Mouse (Mus musculus): ENCODE results near the gene Bpi. TPM values are rescaled to one million over a fixed set of nuclear protein-coding genes. Genes with fewer than 3 reads are reported as not detected.

Bpi gene
- total RNA-seq (2018; cell fraction: chromatin; rRNA removed), result not detected
- total RNA-seq (2018; cell fraction: cytosol; rRNA removed), result under 1 TPM in 1 of 26 experiments, not detected in 25; 0.07 TPM
- total RNA-seq (2018; cell fraction: nucleus; rRNA removed), result not detected
- not detected in 3 replicates for polyA plus RNA-seq (2018)

- Histone ChIP-seq H3K27ac (no peak within 1 kb of the TSS), H3K4me3 (ENCODE audit: inconsistent target) (no peak within 1 kb of the TSS), H3K79me2 (ENCODE audit: inconsistent target) (no peaks in the 10 kb centered on the region), H3K36me3 (ENCODE audit: inconsistent target) (no peaks in the 10 kb centered on the region)
- WGBS (ENCODE audit: missing documents), result 2% methylated on average over 18 of the region's 18 CpGs
Observed at GRCm38 (mm10) chr2:158258005-158258418, at the start of gene Bpi. TSS of gene Bpi (plus strand) at chr2:158258094.

DNA sequence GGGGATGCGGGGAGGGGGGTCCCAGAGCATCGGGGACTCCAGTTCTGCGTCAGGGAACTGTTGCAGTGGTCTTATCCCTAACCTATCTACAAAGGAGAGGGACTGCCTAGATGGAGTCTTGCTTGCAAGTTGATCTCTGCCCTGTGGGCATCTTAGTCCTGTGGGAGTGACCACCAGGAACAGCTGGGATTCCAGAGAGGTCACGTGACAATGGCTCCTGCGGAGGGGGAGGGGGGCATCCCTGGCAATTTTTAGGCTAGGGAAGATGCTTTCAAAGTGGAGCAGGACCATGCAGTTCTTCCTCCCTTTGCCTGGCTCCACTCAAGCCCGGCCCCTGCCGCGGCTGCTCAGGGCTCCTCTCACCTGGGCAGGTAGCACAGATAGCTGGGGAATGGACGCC, 48.1 kb upstream of the Bpi start:
- WGBS (ENCODE audit: missing documents), result 45% methylated on average over 9 of the region's 9 CpGs
- Histone ChIP-seq H3K4me3 (ENCODE audit: inconsistent target) (no peak overlapping the region), H3K36me3 (ENCODE audit: inconsistent target) (no peaks in the 10 kb centered on the region), H3K27ac (no peak overlapping the region), H3K79me2 (ENCODE audit: inconsistent target) (no peaks in the 10 kb centered on the region)

DNA sequence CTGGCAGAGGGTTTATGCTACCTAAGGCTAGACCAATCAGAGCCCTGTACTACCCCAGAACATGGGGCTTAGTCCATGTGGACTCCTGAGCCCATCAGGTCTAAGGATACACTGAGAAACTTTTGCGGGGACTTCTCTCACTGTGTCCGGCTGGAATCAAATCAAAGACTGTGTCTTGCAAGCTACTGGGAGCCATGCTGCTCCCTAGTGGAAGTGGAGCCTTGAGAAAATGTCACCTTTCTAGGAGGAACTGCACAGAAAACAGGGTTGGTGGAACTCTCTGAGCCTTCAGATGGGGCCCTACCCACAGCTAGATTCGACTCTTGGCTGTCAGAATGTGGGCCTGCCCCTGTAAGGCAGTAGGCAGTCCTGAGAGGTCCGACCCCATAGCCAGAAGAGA, 47.4 kb upstream of the Bpi start:
- H3K79me2 ChIP-seq (ENCODE audit: inconsistent target), result no peaks in the 10 kb centered on the region
- H3K4me3 ChIP-seq (ENCODE audit: inconsistent target), result no peak overlapping the region
- H3K36me3 ChIP-seq (ENCODE audit: inconsistent target), result no peaks in the 10 kb centered on the region
- WGBS (ENCODE audit: missing documents), result 45% methylated on average over 4 of the region's 4 CpGs
- H3K27ac ChIP-seq, result no peak overlapping the region

DNA sequence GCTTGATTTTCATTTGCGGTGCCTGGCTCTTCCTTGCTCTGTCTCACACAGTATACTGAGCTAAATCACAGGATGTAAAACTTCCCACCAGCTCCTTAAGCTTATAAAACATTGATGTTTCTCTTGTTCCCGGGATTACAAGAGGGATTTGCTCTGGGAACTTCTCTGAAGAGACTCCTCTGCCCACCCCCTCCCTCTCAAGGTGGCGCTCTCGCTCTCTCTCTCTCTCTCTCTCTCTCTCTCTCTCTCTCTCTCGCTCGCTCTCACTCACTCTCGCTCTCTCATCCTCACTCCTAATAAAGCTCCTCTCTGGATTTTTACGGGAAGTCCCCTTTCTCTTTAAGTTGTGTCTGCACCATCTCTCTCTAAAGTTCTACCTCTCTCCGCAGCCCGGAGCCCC, 46.9 kb upstream of the Bpi start:
- no peak overlapping the region for H3K4me3 ChIP-seq (ENCODE audit: inconsistent target)
- 61% methylated on average over 9 of the region's 10 CpGs for WGBS (ENCODE audit: missing documents)
- no peaks in the 10 kb centered on the region for H3K36me3 ChIP-seq (ENCODE audit: inconsistent target)
- H3K79me2 ChIP-seq (ENCODE audit: inconsistent target), result no peaks in the 10 kb centered on the region
- no peak overlapping the region for H3K27ac ChIP-seq

GRCm38 (mm10) chr2:158211764-158212471, 46.0 kb upstream of the Bpi start:
- Histone ChIP-seq H3K4me3 (ENCODE audit: inconsistent target) (no peak overlapping the region), H3K27ac (no peak overlapping the region), H3K36me3 (ENCODE audit: inconsistent target) (no peaks in the 10 kb centered on the region), H3K79me2 (ENCODE audit: inconsistent target) (no peaks in the 10 kb centered on the region)
- 82% methylated on average over 4 of the region's 4 CpGs for WGBS (ENCODE audit: missing documents)

GRCm38 (mm10) chr2:158215283-158216117, 42.4 kb upstream of the Bpi start:
- Histone ChIP-seq H3K4me3 (ENCODE audit: inconsistent target) (no peak overlapping the region), H3K27ac (no peak overlapping the region), H3K36me3 (ENCODE audit: inconsistent target) (no peaks in the 10 kb centered on the region), H3K79me2 (ENCODE audit: inconsistent target) (no peaks in the 10 kb centered on the region)
- WGBS (ENCODE audit: missing documents), result 83% methylated on average over 9 of the region's 9 CpGs

- Histone ChIP-seq H3K27ac (no peak overlapping the region), H3K36me3 (ENCODE audit: inconsistent target) (no peaks in the 10 kb centered on the region), H3K79me2 (ENCODE audit: inconsistent target) (no peaks in the 10 kb centered on the region), H3K4me3 (ENCODE audit: inconsistent target) (no peak overlapping the region)
- WGBS (ENCODE audit: missing documents), result 94% methylated on average over 8 of the region's 8 CpGs
Observed at GRCm38 (mm10) chr2:158216510-158216909, 41.4 kb upstream of the Bpi start.

- 58% methylated on average over 2 of the region's 2 CpGs for WGBS (ENCODE audit: missing documents)
- no peaks in the 10 kb centered on the region for H3K79me2 ChIP-seq (ENCODE audit: inconsistent target)
- no peak overlapping the region for H3K4me3 ChIP-seq (ENCODE audit: inconsistent target)
- no peak overlapping the region for H3K27ac ChIP-seq
- no peaks in the 10 kb centered on the region for H3K36me3 ChIP-seq (ENCODE audit: inconsistent target)
Observed at GRCm38 (mm10) chr2:158219562-158219961, 38.3 kb upstream of the Bpi start.

DNA sequence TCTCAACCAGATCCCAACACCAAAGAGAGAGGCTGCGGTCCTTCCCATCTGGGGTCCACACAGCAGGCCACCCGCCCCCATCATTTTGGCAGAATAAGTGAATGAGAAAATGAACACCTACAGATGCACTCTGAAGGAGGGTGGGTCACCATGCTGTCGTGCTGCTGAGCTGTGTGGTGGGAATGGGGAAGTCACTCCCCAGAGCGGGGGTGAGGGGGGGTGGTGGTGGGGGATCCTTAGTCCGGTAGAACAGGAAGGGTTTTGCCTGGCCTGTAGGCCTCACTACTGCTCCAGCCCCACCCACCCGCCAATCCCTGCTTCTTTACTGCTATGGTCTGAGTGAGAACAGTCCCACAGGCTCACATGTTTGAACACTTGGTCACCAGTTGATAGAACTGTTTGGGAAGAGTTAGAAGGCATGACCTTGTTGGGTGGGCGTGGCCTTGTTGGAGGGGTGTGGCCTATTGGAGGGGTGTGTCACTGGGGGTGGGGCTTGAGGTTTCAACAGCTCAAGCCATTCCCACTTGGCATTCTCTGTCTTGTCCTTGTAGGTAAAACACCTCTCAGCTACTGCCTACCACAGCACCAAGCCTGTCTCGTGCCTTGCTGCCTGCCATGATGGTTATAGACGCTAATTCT, 36.3 kb upstream of the Bpi start:
- 59% methylated on average over 9 of the region's 9 CpGs for WGBS (ENCODE audit: missing documents)
- no peak overlapping the region for H3K27ac ChIP-seq
- no peaks in the 10 kb centered on the region for H3K36me3 ChIP-seq (ENCODE audit: inconsistent target)
- no peaks in the 10 kb centered on the region for H3K79me2 ChIP-seq (ENCODE audit: inconsistent target)
- no peak overlapping the region for H3K4me3 ChIP-seq (ENCODE audit: inconsistent target)

GRCm38 (mm10) chr2:158222664-158223063, 35.2 kb upstream of the Bpi start:
- WGBS (ENCODE audit: missing documents), result 87% methylated on average over 4 of the region's 4 CpGs

GRCm38 (mm10) chr2:158223497-158223896, 34.4 kb upstream of the Bpi start:
- H3K27ac ChIP-seq, result no peak overlapping the region
- no peaks in the 10 kb centered on the region for H3K79me2 ChIP-seq (ENCODE audit: inconsistent target)
- H3K4me3 ChIP-seq (ENCODE audit: inconsistent target), result no peak overlapping the region
- 86% methylated on average over 3 of the region's 3 CpGs for WGBS (ENCODE audit: missing documents)
- H3K36me3 ChIP-seq (ENCODE audit: inconsistent target), result no peaks in the 10 kb centered on the region

More at GRCm38 (mm10) chr2:158222664-158223063, 35.2 kb upstream of the Bpi start:
- Histone ChIP-seq H3K4me3 (ENCODE audit: inconsistent target) (no peak overlapping the region), H3K36me3 (ENCODE audit: inconsistent target) (no peaks in the 10 kb centered on the region), H3K79me2 (ENCODE audit: inconsistent target) (no peaks in the 10 kb centered on the region), H3K27ac (no peak overlapping the region)

DNA sequence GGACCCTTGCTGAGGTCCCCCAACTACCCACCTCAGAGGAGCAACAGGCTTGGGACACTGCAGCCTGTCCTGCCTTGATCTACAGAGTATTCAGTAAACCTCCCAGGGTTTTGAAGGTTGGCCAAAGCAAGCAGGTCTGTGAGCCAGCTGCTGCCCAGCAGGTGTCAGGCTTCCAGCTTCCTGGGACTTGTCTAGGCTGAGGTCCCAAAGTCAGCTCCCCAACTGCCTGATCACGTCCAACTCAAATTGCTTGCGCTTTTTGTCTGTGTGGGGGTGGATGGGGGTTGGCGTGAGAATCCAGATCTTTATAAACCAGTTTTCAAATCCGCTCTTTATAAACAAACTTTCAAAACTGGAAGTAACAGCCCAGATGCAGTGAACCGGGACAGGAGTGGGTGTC, 32.6 kb upstream of the Bpi start:
- no peak overlapping the region for H3K27ac ChIP-seq
- H3K36me3 ChIP-seq (ENCODE audit: inconsistent target), result no peaks in the 10 kb centered on the region
- no peaks in the 10 kb centered on the region for H3K79me2 ChIP-seq (ENCODE audit: inconsistent target)
- 79% methylated on average over 5 of the region's 5 CpGs for WGBS (ENCODE audit: missing documents)
- no peak overlapping the region for H3K4me3 ChIP-seq (ENCODE audit: inconsistent target)

GRCm38 (mm10) chr2:158228670-158229502, 29.0 kb upstream of the Bpi start, which contains the start of gene D630003M21Rik:
TSS of gene D630003M21Rik (minus strand) at chr2:158229222.
- no peaks in the 10 kb centered on the region for H3K79me2 ChIP-seq (ENCODE audit: inconsistent target)
- H3K4me3 ChIP-seq (ENCODE audit: inconsistent target), result no peak within 1 kb of the TSS
- H3K27ac ChIP-seq, result no peak within 1 kb of the TSS
- WGBS (ENCODE audit: missing documents), result 5% methylated on average over 48 of the region's 55 CpGs
- no peaks in the 10 kb centered on the region for H3K36me3 ChIP-seq (ENCODE audit: inconsistent target)

DNA sequence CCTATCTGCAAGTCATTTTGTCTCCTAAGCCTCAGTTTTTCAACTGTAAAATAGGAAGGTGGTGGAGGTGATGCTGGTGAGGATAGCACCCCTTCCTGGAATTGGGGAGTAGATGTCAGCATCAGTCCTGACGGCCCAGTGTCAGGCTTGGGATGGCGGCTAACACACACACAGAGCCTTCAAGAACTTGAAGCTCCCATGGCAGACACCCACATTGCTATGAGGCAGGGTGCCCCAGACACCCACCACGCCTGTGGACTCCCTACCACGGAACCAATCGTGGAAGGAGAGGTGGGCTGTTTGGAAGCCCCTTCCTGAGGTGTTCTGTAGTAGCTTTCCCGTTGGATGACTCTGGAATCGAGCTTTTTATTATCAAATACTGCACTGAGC, 28.4 kb upstream of the Bpi start:
- Histone ChIP-seq H3K4me3 (ENCODE audit: inconsistent target) (no peak overlapping the region), H3K36me3 (ENCODE audit: inconsistent target) (no peaks in the 10 kb centered on the region), H3K27ac (no peak overlapping the region), H3K79me2 (ENCODE audit: inconsistent target) (no peaks in the 10 kb centered on the region)
- WGBS (ENCODE audit: missing documents), result 39% methylated on average over 7 of the region's 7 CpGs
